Mouse (Mus musculus) limb, embryonic 15.5 days (tissue): Measurements from ENCODE around the gene 4933430I17Rik. TPM values are rescaled to one million over a fixed set of nuclear protein-coding genes. Genes with fewer than 3 reads are reported as not detected.
"Not testable (repeated sequence)": the region's sequence is repeated elsewhere in the genome, so short reads cannot be mapped to it uniquely, and the experiment has no call there.

ENCODE experiments used
- ATAC-seq: fragments of 200-750 bp; cut with Nextera tagmentation; 2 replicates; pipeline ENCODE4 v1.8.0; 2017; ENCODE audit warnings: low read depth, moderate TSS enrichment; ENCODE audit not compliant: insufficient number of reproducible peaks, low FRiP score, low TSS enrichment
- H3K27ac ChIP-seq: fragments of 300-500 bp; sonication (generic); 2 replicates; pipeline ENCODE4 v1.5.1; 2015; ENCODE audit warnings: moderate library complexity, mild to moderate bottlenecking, inconsistent platforms
- H3K27me3 ChIP-seq: fragments of 300-500 bp; sonication (generic); 2 replicates; pipeline ENCODE4 v1.6.1; 2015; ENCODE audit warnings: inconsistent platforms
- H3K36me3 ChIP-seq: fragments of 300-500 bp; sonication (generic); 2 replicates; pipeline ENCODE4 v1.6.1; 2015; ENCODE audit warnings: inconsistent platforms
- H3K4me1 ChIP-seq: fragments of 300-500 bp; sonication (generic); 2 replicates; pipeline ENCODE4 v1.6.1; 2015; ENCODE audit warnings: inconsistent platforms
- H3K4me2 ChIP-seq: fragments of 300-500 bp; sonication (generic); 2 replicates; pipeline ENCODE4 v1.6.1; 2015; ENCODE audit warnings: mild to moderate bottlenecking, inconsistent platforms
- H3K4me3 ChIP-seq: fragments of 300-500 bp; sonication (generic); 2 replicates; pipeline ENCODE4 v1.5.1; 2015; ENCODE audit warnings: mild to moderate bottlenecking, inconsistent platforms
- H3K9ac ChIP-seq: fragments of 300-500 bp; sonication (generic); 2 replicates; pipeline ENCODE4 v1.6.1; 2015; ENCODE audit warnings: inconsistent platforms
- H3K9me3 ChIP-seq: fragments of 300-500 bp; sonication (generic); 2 replicates; pipeline ENCODE4 v1.6.1; 2016; ENCODE audit warnings: inconsistent platforms
- WGBS: fragments of 180-500 bp; shearing (Covaris S2); methylation state at CpG from one replicate; pipeline ENCODE4 v1.1.7; 2015; 5-methylcytosine and 5-hydroxymethylcytosine counted together
- polyA plus RNA-seq: library from polyadenylated mRNA; unstranded; fragments of >200 nt; fragmentation: Nextera tagmentation; extraction: Ambion mirVana; gene quantifications from 2 replicates; pipeline ENCODE4 v1.2.1, GENCODE M21; 2015

4933430I17Rik gene
- polyA plus RNA-seq, 1 experiment from 2014 or later, result 0.35 TPM

- WGBS, result 92% methylated on average over 1 of the region's 1 CpGs
Observed at GRCm38 (mm10) chr4:62590878-62591277, 65.7 kb downstream of the 4933430I17Rik start.

GRCm38 (mm10) chr4:62591326-62591725 lies 66.2 kb downstream of the 4933430I17Rik start:
- WGBS, result 14% methylated on average over 11 of the region's 11 CpGs
- ATAC-seq, result no peak

More at GRCm38 (mm10) chr4:62590878-62591277, 65.7 kb downstream of the 4933430I17Rik start:
- Histone ChIP-seq H3K36me3 (no peaks in the 10 kb centered on the region), H3K9me3 (no peaks in the 10 kb centered on the region), H3K27me3 (no peaks in the 10 kb centered on the region), H3K4me2 (no peak overlapping the region), H3K4me1 (peaks cover 5% of the 10 kb centered on the region; the same call in 1 of the 2 replicates), H3K4me3 (no peak overlapping the region), H3K27ac (no peak overlapping the region), H3K9ac (no peak overlapping the region)
- ATAC-seq, result no peak

GRCm38 (mm10) chr4:62593546-62594240 lies 68.5 kb downstream of the 4933430I17Rik start:
- H3K4me3 ChIP-seq, H3K4me2 ChIP-seq, H3K9me3 ChIP-seq, H3K27me3 ChIP-seq, ATAC-seq, H3K36me3 ChIP-seq, H3K4me1 ChIP-seq, H3K27ac ChIP-seq, H3K9ac ChIP-seq: not testable (repeated sequence)
- WGBS, result 90% methylated on average over 24 of the region's 24 CpGs

More at GRCm38 (mm10) chr4:62591326-62591725, 66.2 kb downstream of the 4933430I17Rik start:
- no peak overlapping the region for H3K9ac ChIP-seq
- H3K4me3 ChIP-seq, result no peak overlapping the region
- H3K27ac ChIP-seq, result no peak overlapping the region
- peaks cover 5% of the 10 kb centered on the region; the same call in 1 of the 2 replicates for H3K4me1 ChIP-seq
- H3K4me2 ChIP-seq, result no peak overlapping the region
- H3K27me3 ChIP-seq, result no peaks in the 10 kb centered on the region
- H3K9me3 ChIP-seq, result no peaks in the 10 kb centered on the region
- no peaks in the 10 kb centered on the region for H3K36me3 ChIP-seq

GRCm38 (mm10) chr4:62594442-62594841 lies 69.3 kb downstream of the 4933430I17Rik start:
- 74% methylated on average over 5 of the region's 5 CpGs for WGBS
- H3K27me3 ChIP-seq, result no peaks in the 10 kb centered on the region

GRCm38 (mm10) chr4:62596051-62596450 lies 70.9 kb downstream of the 4933430I17Rik start:
- peaks cover 5% of the 10 kb centered on the region; the same call in 1 of the 2 replicates for H3K4me1 ChIP-seq
- no peak for ATAC-seq
- no peak overlapping the region for H3K27ac ChIP-seq
- H3K9me3 ChIP-seq, result no peaks in the 10 kb centered on the region
- H3K4me2 ChIP-seq, result no peak overlapping the region
- no peaks in the 10 kb centered on the region for H3K36me3 ChIP-seq
- H3K9ac ChIP-seq, result no peak overlapping the region
- no peaks in the 10 kb centered on the region for H3K27me3 ChIP-seq
- WGBS, result 56% methylated on average over 5 of the region's 5 CpGs
- H3K4me3 ChIP-seq, result no peak overlapping the region

More at GRCm38 (mm10) chr4:62594442-62594841, 69.3 kb downstream of the 4933430I17Rik start:
- Histone ChIP-seq H3K4me3 (no peak overlapping the region), H3K36me3 (no peaks in the 10 kb centered on the region), H3K9ac (no peak overlapping the region), H3K27ac (no peak overlapping the region), H3K4me1 (peaks cover 5% of the 10 kb centered on the region; the same call in 1 of the 2 replicates), H3K9me3 (no peaks in the 10 kb centered on the region), H3K4me2 (no peak overlapping the region)
- no peak for ATAC-seq

Other genes starting within 250 kb of the 4933430I17Rik start
- 28.4 and 29.0 TPM in 2 replicates for gene Fkbp15, start 164.8 kb upstream of the 4933430I17Rik start, polyA plus RNA-seq
- 53.0 and 54.6 TPM in 2 replicates for gene Slc31a1, start 164.6 kb upstream of the 4933430I17Rik start, polyA plus RNA-seq
- gene Cdc26, start 116.7 kb upstream of the 4933430I17Rik start, polyA plus RNA-seq, result 156 and 159 TPM in 2 replicates
- 18.7 and 18.8 TPM in 2 replicates for gene Prpf4, start 116.6 kb upstream of the 4933430I17Rik start, polyA plus RNA-seq
- not detected in 2 replicates for gene Rnf183, start 90.1 kb upstream of the 4933430I17Rik start, polyA plus RNA-seq
- gene Wdr31, start 54.5 kb upstream of the 4933430I17Rik start, polyA plus RNA-seq, result 4.2 and 4.3 TPM in 2 replicates
- gene Bspry, start 45.3 kb upstream of the 4933430I17Rik start, polyA plus RNA-seq, result 15.3 and 19.4 TPM in 2 replicates
- 13.9 and 14.7 TPM in 2 replicates for gene Hdhd3, start 21.9 kb upstream of the 4933430I17Rik start, polyA plus RNA-seq
- 75.8 and 86.5 TPM in 2 replicates for gene Alad, start 5.5 kb upstream of the 4933430I17Rik start, polyA plus RNA-seq
- gene Pole3, start 301 bp upstream of the 4933430I17Rik start, polyA plus RNA-seq, result 82.1 and 82.9 TPM in 2 replicates
- gene Rgs3, start 34.5 kb downstream of the 4933430I17Rik start, polyA plus RNA-seq, result 59.4 and 62.3 TPM in 2 replicates